Mouse (Mus musculus) CD4-positive, CD25-positive, alpha-beta regulatory T cell (primary cell): ENCODE data around the gene Cabp1. TPM values are rescaled to one million over a fixed set of nuclear protein-coding genes. Genes with fewer than 3 reads are reported as not detected.

Experiments
- polyA plus RNA-seq: library from polyadenylated mRNA; unstranded; fragments of 100-300 nt; shearing (Covaris generic); gene quantifications from one replicate; pipeline ENCODE4 v1.2.1, GENCODE M21; 2017

The Cabp1 gene
- polyA plus RNA-seq, result 0.55 TPM

DNA sequence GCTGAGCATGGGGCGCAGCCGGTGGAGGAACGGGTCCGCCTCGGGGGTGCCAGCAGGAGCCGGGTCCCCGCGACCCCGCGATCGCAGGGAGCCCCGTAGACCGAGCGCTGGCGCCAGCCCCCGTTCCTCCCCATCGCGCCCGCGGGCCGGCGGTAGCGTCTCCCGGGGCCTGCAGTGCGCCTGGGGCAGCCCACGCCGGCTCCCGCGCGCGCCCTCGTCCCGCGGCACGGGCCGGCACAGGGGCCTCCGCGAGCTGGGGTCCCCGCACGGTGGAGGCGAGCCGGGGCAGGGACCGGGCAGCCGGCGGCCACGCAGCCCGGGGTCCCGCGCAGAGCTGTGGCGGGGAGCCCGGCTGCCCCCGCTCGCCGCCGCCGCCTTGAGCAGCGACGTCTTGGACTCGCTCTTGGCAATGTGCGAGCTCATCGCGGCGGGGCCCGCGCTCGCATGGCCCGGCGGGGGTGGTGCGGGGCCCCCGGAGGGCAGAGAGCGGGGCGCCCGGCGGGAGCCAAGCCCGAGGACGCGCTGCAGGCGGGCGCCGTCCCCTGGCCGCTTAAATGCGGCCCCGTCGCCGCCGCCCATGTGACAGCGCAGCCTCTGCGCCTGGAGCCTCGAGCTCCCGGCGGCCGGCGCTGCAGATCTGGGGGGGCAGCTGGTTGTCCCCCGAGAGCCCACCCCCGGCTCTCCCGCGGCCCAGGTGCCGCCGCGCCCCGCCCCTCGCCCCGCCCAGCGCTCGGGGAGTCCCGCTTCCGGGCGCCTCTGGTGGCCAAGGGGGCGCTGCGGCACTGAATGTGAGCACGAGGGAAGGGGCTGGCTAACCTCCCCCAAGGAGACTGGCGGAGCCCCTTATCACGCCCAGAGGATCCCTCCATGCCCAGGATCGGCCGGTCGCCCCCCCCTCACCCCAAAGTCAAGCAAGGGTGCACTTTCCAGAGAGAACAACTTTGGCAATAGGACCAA is at the start of gene Cabp1:
Gene Cabp1 (minus strand): TSS at position 713 of the 957 bp plus-strand sequence.

DNA sequence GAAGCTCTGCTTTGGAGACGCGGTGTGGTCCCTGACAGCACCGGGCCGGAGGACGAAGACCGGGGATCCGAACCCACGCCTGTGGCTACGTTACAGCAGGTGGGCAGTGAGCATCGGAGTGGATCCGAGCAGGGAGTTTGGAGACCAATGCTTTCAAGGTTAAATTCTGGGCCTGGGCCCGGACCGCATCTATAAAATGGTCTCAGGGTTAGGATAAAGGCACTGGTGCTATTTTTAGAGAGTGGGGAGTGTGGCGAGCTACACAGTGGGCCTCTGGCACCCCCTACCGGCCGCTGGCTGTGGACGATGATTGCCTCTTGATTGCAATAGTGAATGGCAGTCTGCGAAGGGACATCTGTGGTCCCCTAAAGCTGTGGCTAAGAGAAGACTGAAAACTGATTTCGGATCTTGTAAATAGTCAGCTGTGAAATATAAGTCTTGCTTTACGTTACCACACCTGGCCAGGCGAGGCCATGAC is 41.6 kb upstream of the Cabp1 start, which contains the start of gene Pop5:
Gene Pop5 (plus strand): TSS at position 51 of the 478 bp plus-strand sequence.

DNA sequence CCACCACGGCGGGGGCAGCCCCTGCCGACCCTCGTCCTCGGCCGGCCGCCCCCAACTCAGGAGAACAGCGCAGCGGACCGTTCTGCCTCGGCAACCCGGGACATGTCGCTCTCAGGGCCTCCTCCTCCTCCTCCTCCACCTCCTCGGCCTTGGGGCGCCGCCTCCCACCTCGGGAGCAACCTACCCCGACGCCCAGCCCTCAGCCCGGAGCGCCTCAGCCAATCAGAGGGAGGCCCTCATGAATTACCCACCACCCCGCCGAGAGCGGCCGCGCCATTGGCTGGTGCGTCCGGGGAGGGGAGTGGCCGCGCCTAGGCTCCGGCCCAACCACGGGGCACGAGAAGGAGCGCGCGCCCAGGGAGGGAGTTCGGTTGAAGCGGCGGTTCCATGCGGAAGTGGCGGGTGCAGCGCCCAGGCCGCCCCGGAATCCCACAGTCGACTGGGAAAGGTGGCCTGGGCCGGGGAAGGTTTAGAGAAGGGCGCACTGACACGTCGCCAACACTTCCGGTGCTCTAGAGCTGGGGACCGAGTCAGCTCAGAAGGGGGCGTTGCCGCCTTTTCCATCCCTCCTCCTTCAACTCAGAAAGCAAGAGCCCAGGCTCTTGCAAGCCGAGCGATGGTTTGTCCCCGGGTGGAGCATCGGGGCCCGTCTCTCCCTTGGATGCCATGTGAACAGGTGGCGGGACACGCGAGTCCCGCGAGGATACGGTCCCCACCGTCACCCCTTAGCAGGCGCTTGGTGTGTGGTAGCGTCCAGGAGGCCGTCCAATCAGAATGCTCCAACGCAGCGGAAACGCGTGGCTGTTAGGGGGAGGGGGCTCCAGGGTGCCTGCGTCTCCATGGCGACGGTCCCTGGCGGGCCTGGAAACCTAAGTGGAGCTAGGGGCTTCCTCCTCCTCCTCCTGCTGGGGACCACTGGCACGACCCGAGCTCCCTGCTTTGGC is 35.9 kb downstream of the Cabp1 start, which contains the start of gene Mlec:
Gene Mlec (minus strand): TSS at position 140 of the 944 bp plus-strand sequence.

DNA sequence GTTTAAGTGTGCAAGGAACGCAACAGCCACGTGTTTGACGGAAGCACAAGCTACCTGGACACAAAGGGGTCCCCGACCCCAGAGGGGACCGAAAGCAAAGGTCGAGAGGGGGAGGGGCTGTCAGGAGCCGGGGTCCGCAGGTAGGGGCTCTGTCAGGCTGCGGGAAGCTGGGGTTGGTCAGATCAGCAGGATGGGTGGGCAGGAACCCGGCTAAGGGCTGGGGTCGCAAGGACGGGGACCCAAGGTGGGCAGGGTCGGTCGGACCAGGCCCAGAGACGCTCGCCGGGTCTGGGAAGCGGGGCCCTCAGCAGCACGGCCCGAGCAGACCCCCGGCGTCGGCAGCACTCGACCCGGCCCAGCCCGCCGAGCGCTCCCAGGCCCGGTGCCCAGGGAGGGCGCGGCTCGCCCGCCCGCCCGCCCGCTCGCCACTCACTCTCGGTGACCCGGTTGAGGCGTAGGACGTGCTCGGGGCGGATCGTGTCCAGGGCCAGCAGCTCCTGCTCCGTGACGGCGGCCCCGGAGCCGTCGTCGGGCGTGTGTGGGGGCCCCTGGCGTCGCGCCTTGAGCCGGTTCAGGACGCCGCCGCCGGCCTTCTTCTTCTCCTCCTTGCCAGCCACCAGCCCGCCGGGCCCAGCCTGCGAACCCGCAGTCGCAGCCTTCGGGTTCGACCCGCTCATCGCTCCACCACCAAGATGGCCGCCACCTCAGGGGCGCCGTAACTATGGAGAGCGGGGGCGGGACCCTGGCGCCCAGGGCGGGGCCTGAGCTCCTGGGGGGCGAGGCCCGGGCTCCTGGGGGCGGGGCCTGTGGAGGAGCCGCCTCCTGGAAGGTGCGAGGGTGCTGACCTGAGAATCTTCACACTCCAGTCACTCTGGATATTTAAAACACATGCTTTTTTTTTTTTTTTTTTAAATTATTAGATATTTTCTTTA is 59.7 kb downstream of the Cabp1 start, which contains the start of gene Unc119b:
Gene Unc119b (minus strand): TSS at position 742 of the 932 bp plus-strand sequence.

DNA sequence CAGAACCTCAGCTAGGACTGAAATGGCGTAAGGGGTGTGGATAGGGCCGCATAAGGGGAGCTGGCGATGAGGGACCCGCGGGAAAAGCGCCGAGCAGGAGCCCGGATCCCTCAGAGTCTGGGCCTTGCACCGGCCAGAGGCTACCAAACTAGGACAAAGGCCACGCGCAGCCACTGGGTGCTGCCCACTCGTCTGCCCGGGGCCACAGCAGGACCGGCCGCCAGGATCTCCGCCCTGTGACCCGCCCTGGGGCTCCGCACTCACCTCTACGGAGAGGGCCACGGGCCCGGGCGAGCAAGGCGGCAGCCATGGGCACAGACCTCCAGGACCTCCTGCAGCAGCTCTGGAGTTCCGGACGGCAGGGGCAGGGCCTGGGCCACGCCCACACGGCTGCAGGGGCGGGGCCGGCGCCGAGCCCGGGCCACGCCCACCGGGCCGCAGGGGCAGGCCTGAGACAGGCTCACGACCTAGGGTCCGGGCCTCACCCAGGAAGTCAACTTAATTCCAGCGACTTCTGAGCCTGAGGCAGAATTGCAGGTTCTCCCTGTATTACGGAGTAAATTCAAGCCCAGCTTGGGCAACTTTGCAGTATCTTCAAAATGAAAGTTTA is 75.1 kb downstream of the Cabp1 start, which contains the start of gene Acads:
Gene Acads (minus strand): TSS at position 386 of the 610 bp plus-strand sequence.

Other genes with a start within 250 kb of the Cabp1 start
- 0.06 TPM for gene Hnf1a, start 223.3 kb downstream of the Cabp1 start, polyA plus RNA-seq
- gene Sppl3, start 183.2 kb downstream of the Cabp1 start, polyA plus RNA-seq, result 69.4 TPM
- gene Gm10401, start 96.1 kb downstream of the Cabp1 start, polyA plus RNA-seq, result not detected
- gene Acads, start 75.0 kb downstream of the Cabp1 start, polyA plus RNA-seq, result 37.5 TPM
- gene Unc119b, start 59.4 kb downstream of the Cabp1 start, polyA plus RNA-seq, result 53.0 TPM
- gene Mlec, start 36.2 kb downstream of the Cabp1 start, polyA plus RNA-seq, result 95.4 TPM
- 192 TPM for gene Pop5, start 41.5 kb upstream of the Cabp1 start, polyA plus RNA-seq
- gene Rnf10, start 78.5 kb upstream of the Cabp1 start, polyA plus RNA-seq, result 131 TPM
- gene Coq5, start 85.3 kb upstream of the Cabp1 start, polyA plus RNA-seq, result 38.0 TPM
- 468 TPM for gene Dynll1, start 106.6 kb upstream of the Cabp1 start, polyA plus RNA-seq
- gene Srsf9, start 132.8 kb upstream of the Cabp1 start, polyA plus RNA-seq, result 154 TPM
- 27.5 TPM for gene Gatc, start 146.8 kb upstream of the Cabp1 start, polyA plus RNA-seq
- 48.4 TPM for gene Triap1, start 146.8 kb upstream of the Cabp1 start, polyA plus RNA-seq
- gene Cox6a1, start 154.6 kb upstream of the Cabp1 start, polyA plus RNA-seq, result 526 TPM
- gene Msi1, start 235.2 kb upstream of the Cabp1 start, polyA plus RNA-seq, result not detected